Mouse (Mus musculus) intestine, embryonic 14.5 days (tissue): ENCODE measurements at regions not wholly inside any gene's neighbourhood (a gene's known extent, or its start where the extent isn't known, plus 50 kb on each side); places are given as distances from the start of the nearest gene placed in this dataset.

Source experiments
- ATAC-seq: fragments of 200-750 bp; cut with Nextera tagmentation; replicated peaks from 2 replicates; pipeline ENCODE4 v1.8.0; 2017; ENCODE audit warnings: low read depth, moderate number of reproducible peaks, moderate TSS enrichment, moderate library complexity; ENCODE audit not compliant: low FRiP score, low TSS enrichment
- DNase-seq: peaks from one replicate; pipeline ENCODE4 v3.0.0-alpha.2; 2018; ENCODE audit warnings: low spot score
- H3K27ac ChIP-seq: fragments of 300-500 bp; sonication (generic); 2 replicates; pipeline ENCODE4 v1.5.1; 2014; ENCODE audit warnings: low read depth, mild to moderate bottlenecking, control low read depth
- H3K27me3 ChIP-seq: fragments of 300-500 bp; sonication (generic); replicated peaks from 2 replicates; pipeline ENCODE4 v1.6.1; 2014; ENCODE audit warnings: low read length, control low read depth; ENCODE audit not compliant: control insufficient read depth, insufficient read depth
- H3K36me3 ChIP-seq: fragments of 300-500 bp; sonication (generic); 2 replicates; pipeline ENCODE4 v1.6.1; 2014; ENCODE audit warnings: low read length, control low read depth; ENCODE audit not compliant: control insufficient read depth, insufficient read depth
- H3K4me1 ChIP-seq: fragments of 300-500 bp; sonication (generic); replicated peaks from 2 replicates; pipeline ENCODE4 v1.6.1; 2014; ENCODE audit warnings: low read length, control low read depth, mixed read lengths; ENCODE audit not compliant: control insufficient read depth, insufficient read depth
- H3K4me2 ChIP-seq: fragments of 300-500 bp; sonication (generic); 2 replicates; pipeline ENCODE4 v1.6.1; 2014; ENCODE audit warnings: low read length
- H3K4me3 ChIP-seq: fragments of 300-500 bp; sonication (generic); 2 replicates; pipeline ENCODE4 v1.5.1; 2014; ENCODE audit warnings: low read depth, low read length, control low read depth, mixed read lengths
- H3K9ac ChIP-seq: fragments of 300-500 bp; sonication (generic); 2 replicates; pipeline ENCODE4 v1.6.1; 2014; ENCODE audit warnings: mild to moderate bottlenecking, low read length
- H3K9me3 ChIP-seq: fragments of 300-500 bp; sonication (generic); 2 replicates; pipeline ENCODE4 v1.6.1; 2016; ENCODE audit warnings: low read length, control low read depth; ENCODE audit not compliant: control insufficient read depth
- WGBS: fragments of 180-500 bp; shearing (Covaris S2); extraction: QIAGEN DNeasy Blood & Tissue Kit; methylation state at CpG from one replicate; pipeline ENCODE4 v1.1.7; 2014; 5-methylcytosine and 5-hydroxymethylcytosine counted together

DNA sequence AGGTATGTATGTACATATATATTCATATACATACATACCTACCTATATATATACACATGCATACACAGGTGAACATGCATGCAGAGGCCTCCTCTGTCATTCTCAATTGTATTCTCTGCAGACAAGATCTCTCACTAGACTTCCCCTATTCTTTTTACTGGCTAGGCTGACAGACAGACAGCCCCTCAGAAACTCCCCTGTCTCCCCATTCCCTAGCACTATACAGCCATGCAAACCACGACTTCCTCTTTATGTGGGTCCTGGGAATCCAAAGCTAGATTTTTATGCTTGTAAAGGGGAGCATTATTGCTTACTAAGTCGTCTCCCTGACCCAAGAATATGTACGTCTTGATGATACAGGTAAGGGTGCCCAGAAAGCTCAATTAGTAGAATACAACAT lies 86.9 kb downstream of the Fam124b start:
- H3K4me2 ChIP-seq, result no peak overlapping the region
- no peaks in the 10 kb centered on the region for H3K27me3 ChIP-seq
- H3K4me1 ChIP-seq, result no peaks in the 10 kb centered on the region
- ATAC-seq (no peak), DNase-seq (no peak)
- no peak overlapping the region for H3K9ac ChIP-seq
- H3K36me3 ChIP-seq, result no peaks in the 10 kb centered on the region
- 75% methylated on average over 3 of the region's 3 CpGs for WGBS
- H3K27ac ChIP-seq, result no peak overlapping the region
- no peak overlapping the region for H3K4me3 ChIP-seq
- H3K9me3 ChIP-seq, result no peaks in the 10 kb centered on the region

- Histone ChIP-seq H3K27ac (no peak overlapping the region), H3K36me3 (no peaks in the 10 kb centered on the region), H3K9ac (no peak overlapping the region), H3K27me3 (no peaks in the 10 kb centered on the region), H3K4me2 (no peak overlapping the region), H3K4me3 (no peak overlapping the region), H3K9me3 (no peaks in the 10 kb centered on the region), H3K4me1 (no peaks in the 10 kb centered on the region)
- 82% methylated on average over 2 of the region's 2 CpGs for WGBS
- DNase-seq (no peak), ATAC-seq (no peak)
These were observed 94.3 kb downstream of the Fam124b start for GRCm38 (mm10) chr1:80123966-80124365.

GRCm38 (mm10) chr1:80115913-80116312 lies 102.4 kb downstream of the Fam124b start:
- DNase-seq (no peak), ATAC-seq (no peak)
- no peaks in the 10 kb centered on the region for H3K27me3 ChIP-seq
- 59% methylated on average over 2 of the region's 2 CpGs for WGBS
- no peak overlapping the region for H3K27ac ChIP-seq
- H3K4me3 ChIP-seq, result no peak overlapping the region
- H3K9me3 ChIP-seq, result no peaks in the 10 kb centered on the region
- no peaks in the 10 kb centered on the region for H3K36me3 ChIP-seq
- H3K9ac ChIP-seq, result no peak overlapping the region
- no peak overlapping the region for H3K4me2 ChIP-seq
- H3K4me1 ChIP-seq, result no peaks in the 10 kb centered on the region

DNA sequence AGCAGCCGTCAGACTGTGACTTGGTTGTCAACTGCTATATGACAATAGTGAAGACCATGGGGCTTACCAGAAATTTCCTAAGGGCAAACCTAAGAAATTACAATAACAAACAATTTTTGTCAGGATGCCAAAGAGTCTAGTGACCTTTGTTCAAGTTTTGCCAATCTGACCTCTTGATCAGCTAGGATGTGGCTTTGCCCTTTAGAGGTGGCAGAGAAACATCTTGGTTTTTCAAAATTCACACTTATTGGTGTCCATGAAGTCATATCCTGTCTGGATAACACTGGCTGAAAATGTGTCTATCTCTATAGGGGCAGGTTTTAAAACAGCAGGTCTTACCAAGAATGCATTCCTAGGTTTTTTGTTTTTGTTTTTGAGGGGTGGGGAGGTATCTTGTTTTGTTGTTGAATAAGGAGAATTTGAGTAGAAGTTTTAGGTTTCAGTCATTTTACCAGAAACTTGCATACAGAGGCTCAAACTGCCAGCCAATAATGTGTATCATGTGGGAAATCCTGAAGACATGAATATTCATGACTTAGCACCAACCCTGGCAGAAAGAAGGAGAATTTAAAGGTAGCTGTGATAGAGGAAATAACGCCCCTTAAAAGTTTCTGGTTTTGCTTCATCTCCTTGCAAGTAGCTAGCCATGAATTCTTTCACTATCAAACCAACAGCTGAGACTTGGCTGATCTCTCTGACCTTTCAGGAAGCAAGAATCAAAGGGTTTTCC lies 110.4 kb downstream of the Fam124b start:
- Histone ChIP-seq H3K4me1 (no peaks in the 10 kb centered on the region), H3K4me2 (no peak overlapping the region), H3K36me3 (no peaks in the 10 kb centered on the region), H3K27me3 (no peaks in the 10 kb centered on the region), H3K9ac (no peak overlapping the region), H3K9me3 (no peaks in the 10 kb centered on the region), H3K27ac (no peak overlapping the region), H3K4me3 (no peak overlapping the region)
- ATAC-seq (no peak), DNase-seq (no peak)
- WGBS, result 70% methylated on average over 2 of the region's 2 CpGs

GRCm38 (mm10) chr1:80106269-80106668 lies 112.0 kb downstream of the Fam124b start:
- H3K27ac ChIP-seq, result no peak overlapping the region
- H3K4me3 ChIP-seq, result no peak overlapping the region
- no peak for ATAC-seq
- no peaks in the 10 kb centered on the region for H3K9me3 ChIP-seq
- no peak overlapping the region for H3K9ac ChIP-seq
- WGBS, result 66% methylated on average over 2 of the region's 2 CpGs
- H3K4me1 ChIP-seq, result no peaks in the 10 kb centered on the region
- H3K4me2 ChIP-seq, result no peak overlapping the region
- no peaks in the 10 kb centered on the region for H3K36me3 ChIP-seq
- H3K27me3 ChIP-seq, result no peaks in the 10 kb centered on the region
- DNase-seq, result no peak

- 91% methylated on average over 1 of the region's 1 CpGs for WGBS
- H3K9ac ChIP-seq, result no peak overlapping the region
- ATAC-seq, result no peak
- H3K4me1 ChIP-seq, result no peaks in the 10 kb centered on the region
- H3K4me2 ChIP-seq, result no peak overlapping the region
- H3K36me3 ChIP-seq, result no peaks in the 10 kb centered on the region
- H3K27ac ChIP-seq, result no peak overlapping the region
- no peaks in the 10 kb centered on the region for H3K9me3 ChIP-seq
- no peaks in the 10 kb centered on the region for H3K27me3 ChIP-seq
- DNase-seq, result no peak
- H3K4me3 ChIP-seq, result no peak overlapping the region
These were observed 120.0 kb downstream of the Fam124b start for GRCm38 (mm10) chr1:80098266-80098665.

- no peaks in the 10 kb centered on the region for H3K36me3 ChIP-seq
- WGBS, result 77% methylated on average over 2 of the region's 2 CpGs
- H3K4me3 ChIP-seq, result no peak overlapping the region
- no peak for ATAC-seq
- H3K27ac ChIP-seq, result no peak overlapping the region
- peaks cover 3% of the 10 kb centered on the region; the same call in 1 of the 2 replicates for H3K4me1 ChIP-seq
- DNase-seq, result no peak
- H3K4me2 ChIP-seq, result no peak overlapping the region
- no peaks in the 10 kb centered on the region for H3K27me3 ChIP-seq
- no peak overlapping the region for H3K9ac ChIP-seq
- no peaks in the 10 kb centered on the region for H3K9me3 ChIP-seq
These were observed 126.5 kb downstream of the Fam124b start for GRCm38 (mm10) chr1:80091800-80092199.

- H3K9me3 ChIP-seq, result no peaks in the 10 kb centered on the region
- WGBS, result 55% methylated on average over 8 of the region's 8 CpGs
- H3K36me3 ChIP-seq, result no peaks in the 10 kb centered on the region
- DNase-seq (no peak), ATAC-seq (no peak)
- no peaks in the 10 kb centered on the region for H3K27me3 ChIP-seq
- H3K4me2 ChIP-seq, result no peak overlapping the region
- peaks cover 3% of the 10 kb centered on the region; the same call in 1 of the 2 replicates for H3K4me1 ChIP-seq
- no peak overlapping the region for H3K4me3 ChIP-seq
- H3K27ac ChIP-seq, result no peak overlapping the region; the same call in 1 of the 2 replicates
- H3K9ac ChIP-seq, result no peak overlapping the region
These were observed 126.9 kb downstream of the Fam124b start for GRCm38 (mm10) chr1:80091350-80091749.

DNA sequence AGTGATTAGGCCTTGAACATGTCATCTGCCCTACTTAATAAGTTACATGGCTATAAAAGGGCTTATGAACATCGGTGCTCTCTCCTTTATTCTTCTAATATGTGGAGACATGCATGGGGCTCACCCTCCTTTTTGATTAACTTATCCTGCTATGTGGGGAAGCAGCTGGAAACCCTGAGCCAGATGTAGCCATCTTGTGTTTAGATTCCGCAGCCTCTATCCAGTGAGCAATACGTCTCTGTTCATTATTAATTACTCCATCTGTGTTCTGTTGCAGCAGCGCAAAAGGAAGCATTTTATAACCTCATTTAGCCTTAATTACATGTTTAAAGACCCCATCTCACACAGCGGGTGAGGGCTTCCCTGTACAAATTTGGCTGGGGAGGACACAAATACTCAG lies 129.6 kb downstream of the Fam124b start:
- 47% methylated on average over 5 of the region's 5 CpGs for WGBS
- H3K9ac ChIP-seq, result no peak overlapping the region

More for the DNA sequence above, 129.6 kb downstream of the Fam124b start:
- DNase-seq, result no peak
- Histone ChIP-seq H3K4me1 (peaks cover 3% of the 10 kb centered on the region; the same call in 1 of the 2 replicates), H3K36me3 (no peaks in the 10 kb centered on the region), H3K27me3 (no peaks in the 10 kb centered on the region), H3K27ac (no peak overlapping the region), H3K9me3 (no peaks in the 10 kb centered on the region), H3K4me3 (no peak overlapping the region), H3K4me2 (no peak overlapping the region)
- ATAC-seq, result no peak
